Mouse (Mus musculus) limb, embryonic 12.5 days (tissue): ENCODE measurements around the gene Hipk1. TPM values are rescaled to one million over a fixed set of nuclear protein-coding genes. Genes with fewer than 3 reads are reported as not detected.

Experiments used
- ATAC-seq: fragments of 200-750 bp; cut with Nextera tagmentation; 2 replicates; pipeline ENCODE4 v1.8.0; 2017; ENCODE audit warnings: low read depth, moderate TSS enrichment; ENCODE audit not compliant: insufficient number of reproducible peaks, insufficient read depth, low FRiP score, low TSS enrichment
- H3K27ac ChIP-seq: fragments of 300-500 bp; sonication (generic); 2 replicates; pipeline ENCODE4 v1.5.1; 2016; ENCODE audit warnings: mild to moderate bottlenecking, moderate library complexity
- H3K27me3 ChIP-seq: fragments of 300-500 bp; sonication (generic); 2 replicates; pipeline ENCODE4 v1.6.1; 2016; ENCODE audit warnings: mild to moderate bottlenecking, moderate library complexity
- H3K36me3 ChIP-seq: fragments of 300-500 bp; sonication (generic); 2 replicates; pipeline ENCODE4 v1.6.1; 2016; ENCODE audit warnings: mild to moderate bottlenecking, moderate library complexity
- H3K4me1 ChIP-seq: fragments of 300-500 bp; sonication (generic); replicated peaks from 2 replicates; pipeline ENCODE4 v1.6.1; 2016
- H3K4me2 ChIP-seq: fragments of 300-500 bp; sonication (generic); 2 replicates; pipeline ENCODE4 v1.6.1; 2016; ENCODE audit warnings: mild to moderate bottlenecking, moderate library complexity
- H3K4me3 ChIP-seq: fragments of 300-500 bp; sonication (generic); replicated peaks from 2 replicates; pipeline ENCODE4 v1.5.1; 2016; ENCODE audit warnings: mild to moderate bottlenecking
- H3K9ac ChIP-seq: fragments of 300-500 bp; sonication (generic); replicated peaks from 2 replicates; pipeline ENCODE4 v1.6.1; 2016; ENCODE audit warnings: mild to moderate bottlenecking, moderate library complexity
- H3K9me3 ChIP-seq: fragments of 300-500 bp; sonication (generic); 2 replicates; pipeline ENCODE4 v1.6.1; 2016; ENCODE audit warnings: mild to moderate bottlenecking, moderate library complexity
- WGBS: fragments of 180-500 bp; shearing (Covaris S2); methylation state at CpG from one replicate; pipeline ENCODE4 v1.1.7; 2016; 5-methylcytosine and 5-hydroxymethylcytosine counted together
- polyA plus RNA-seq: library from polyadenylated mRNA; unstranded; fragments of >200 nt; fragmentation: Nextera tagmentation; extraction: Ambion mirVana; gene quantifications from 2 replicates; pipeline ENCODE4 v1.2.1, GENCODE M21; 2016

Gene Hipk1
- polyA plus RNA-seq, 1 experiment from 2014 or later, result 12.6 TPM

DNA sequence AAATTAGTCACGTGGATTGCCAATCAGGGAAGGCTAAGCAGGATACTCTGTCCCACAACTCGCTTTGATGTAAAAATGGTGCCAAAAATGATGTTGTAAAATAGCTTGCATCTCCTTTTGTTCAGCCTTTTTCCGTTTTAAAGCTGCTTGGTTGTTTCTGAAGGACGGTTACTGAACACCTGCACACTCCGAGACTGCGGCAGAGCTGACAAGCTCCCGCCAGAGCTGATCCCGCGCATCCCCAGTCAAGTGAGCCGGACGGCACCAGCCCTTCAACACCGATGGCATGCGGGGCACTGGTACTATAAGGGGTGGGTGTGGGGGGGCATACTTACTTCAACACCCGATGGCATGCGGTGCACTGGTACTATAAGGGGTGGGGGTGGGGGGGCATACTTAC, 17.4 kb downstream of the Hipk1 start:
- ATAC-seq, result no peak
- H3K36me3 ChIP-seq, result peaks cover 36% of the 10 kb centered on the region

DNA sequence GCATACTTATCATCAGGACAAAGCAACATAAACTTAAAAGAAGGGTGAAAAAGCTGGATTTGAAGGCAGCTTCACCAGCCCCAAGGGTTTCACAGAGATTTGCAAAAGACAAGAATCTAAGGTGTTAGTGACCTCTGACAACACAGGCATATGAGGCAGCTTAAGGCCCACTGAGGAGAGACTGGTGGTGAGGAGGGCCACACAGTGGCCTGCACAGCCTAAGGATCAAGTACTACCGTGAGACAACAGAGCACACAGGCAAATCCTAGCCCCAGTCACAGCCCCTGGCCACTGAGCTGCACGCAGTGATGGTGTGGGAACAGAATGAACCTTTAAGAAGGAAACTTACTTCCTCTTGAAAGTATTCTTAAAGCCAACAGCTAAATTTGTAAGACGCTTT, 17.9 kb downstream of the Hipk1 start:
- Histone ChIP-seq H3K4me1 (0 out of 2 replicates have a peak, but pooled peaks cover 4% of the 10 kb centered on the region), H3K27ac (no peak overlapping the region), H3K4me2 (no peak overlapping the region), H3K4me3 (no peak overlapping the region), H3K27me3 (no peaks in the 10 kb centered on the region), H3K9me3 (no peaks in the 10 kb centered on the region), H3K36me3 (peaks cover 40% of the 10 kb centered on the region), H3K9ac (no peak overlapping the region)
- ATAC-seq, result no peak
- WGBS, result 86% methylated on average over 3 of the region's 3 CpGs

More for the DNA sequence above, 17.4 kb downstream of the Hipk1 start:
- H3K4me3 ChIP-seq, result no peak overlapping the region
- H3K4me1 ChIP-seq, result 0 out of 2 replicates have a peak, but pooled peaks cover 4% of the 10 kb centered on the region
- no peaks in the 10 kb centered on the region for H3K9me3 ChIP-seq
- H3K27me3 ChIP-seq, result no peaks in the 10 kb centered on the region
- no peak overlapping the region for H3K9ac ChIP-seq
- H3K4me2 ChIP-seq, result no peak overlapping the region
- H3K27ac ChIP-seq, result no peak overlapping the region
- WGBS, result 91% methylated on average over 15 of the region's 15 CpGs

DNA sequence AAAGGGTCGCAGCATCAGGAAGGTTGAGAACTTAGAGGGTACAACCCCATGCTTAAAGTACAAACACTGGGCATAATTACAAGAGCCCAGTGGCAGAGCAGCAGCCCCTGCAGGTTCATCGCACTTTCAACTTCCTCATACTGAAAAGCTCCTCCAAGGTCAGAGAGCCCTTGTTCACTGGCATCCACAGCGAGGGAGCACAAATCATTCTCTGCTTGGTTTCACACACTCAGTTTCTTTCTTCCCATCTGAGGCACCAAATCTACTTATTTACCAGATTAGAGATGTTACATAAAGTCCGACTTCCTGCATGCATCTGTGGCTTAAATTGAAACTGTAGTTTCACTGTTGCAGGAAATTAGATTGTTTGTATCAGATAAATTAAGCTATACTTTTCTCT, 18.5 kb downstream of the Hipk1 start:
- no peaks in the 10 kb centered on the region for H3K27me3 ChIP-seq
- no peak overlapping the region for H3K27ac ChIP-seq
- no peaks in the 10 kb centered on the region for H3K9me3 ChIP-seq
- ATAC-seq, result no peak
- WGBS, result 92% methylated on average over 4 of the region's 4 CpGs
- H3K4me3 ChIP-seq, result no peak overlapping the region
- H3K4me1 ChIP-seq, result 0 out of 2 replicates have a peak, but pooled peaks cover 4% of the 10 kb centered on the region
- H3K36me3 ChIP-seq, result peaks cover 42% of the 10 kb centered on the region
- H3K4me2 ChIP-seq, result no peak overlapping the region
- no peak overlapping the region for H3K9ac ChIP-seq

DNA sequence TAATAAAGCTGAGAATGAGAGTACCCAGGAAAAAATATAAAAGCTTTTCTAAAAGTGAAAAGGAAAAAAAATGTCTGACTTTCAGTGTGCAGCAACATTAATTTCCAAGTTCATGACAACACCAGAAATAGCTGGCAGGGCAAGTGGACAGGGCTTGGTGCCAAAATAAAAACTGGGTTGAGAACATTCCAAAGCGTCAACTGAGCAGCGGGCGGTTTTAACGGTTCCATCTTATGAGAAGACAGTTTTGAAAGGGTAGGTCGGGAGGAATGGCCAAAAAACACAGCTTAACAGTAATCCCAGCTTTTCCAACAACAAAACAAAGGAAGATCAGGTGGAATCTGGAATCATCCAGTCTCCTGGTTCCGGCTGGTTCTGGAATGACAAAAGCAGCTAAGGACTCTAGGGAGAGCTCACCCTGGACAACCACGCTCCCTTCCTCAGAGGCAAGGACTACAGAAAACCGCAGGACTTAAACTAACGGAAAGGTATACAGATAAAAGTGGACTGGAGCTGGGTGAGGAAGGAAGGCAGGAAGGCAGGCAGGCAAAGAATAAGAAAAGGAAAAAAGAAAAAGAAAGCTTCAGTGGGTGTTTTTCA, 19.7 kb downstream of the Hipk1 start:
- Histone ChIP-seq H3K27me3 (no peaks in the 10 kb centered on the region), H3K27ac (no peak overlapping the region), H3K4me1 (0 out of 2 replicates have a peak, but pooled peaks cover 4% of the 10 kb centered on the region), H3K4me2 (no peak overlapping the region), H3K9me3 (no peaks in the 10 kb centered on the region), H3K36me3 (peaks cover 34% of the 10 kb centered on the region), H3K9ac (no peak overlapping the region), H3K4me3 (no peak overlapping the region)
- 86% methylated on average over 9 of the region's 9 CpGs for WGBS
- no peak for ATAC-seq

DNA sequence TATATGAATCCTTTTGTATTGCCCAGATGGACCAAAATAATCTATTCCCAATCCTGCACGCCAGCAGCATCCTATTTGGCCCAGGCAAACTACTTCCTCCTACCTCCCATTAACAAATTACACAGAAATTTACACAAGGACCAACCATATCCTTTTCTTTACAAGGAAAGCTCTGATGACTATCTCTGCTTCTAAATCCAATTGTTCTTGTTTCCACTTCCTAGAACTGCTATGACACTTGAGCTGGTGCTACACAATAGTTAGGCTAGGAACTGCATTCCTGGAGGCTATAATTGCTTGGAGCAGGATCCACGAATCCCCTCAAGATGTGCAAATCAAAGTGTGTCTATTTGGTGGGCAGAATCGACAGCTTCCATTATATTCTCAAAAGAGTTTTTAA, 24.6 kb downstream of the Hipk1 start:
- no peak overlapping the region for H3K4me3 ChIP-seq
- H3K9me3 ChIP-seq, result no peaks in the 10 kb centered on the region
- no peak overlapping the region for H3K27ac ChIP-seq
- H3K27me3 ChIP-seq, result no peaks in the 10 kb centered on the region
- H3K36me3 ChIP-seq, result peaks cover 48% of the 10 kb centered on the region
- 83% methylated on average over 3 of the region's 3 CpGs for WGBS
- H3K4me2 ChIP-seq, result no peak overlapping the region
- no peak for ATAC-seq
- no peaks in the 10 kb centered on the region for H3K4me1 ChIP-seq
- no peak overlapping the region for H3K9ac ChIP-seq

DNA sequence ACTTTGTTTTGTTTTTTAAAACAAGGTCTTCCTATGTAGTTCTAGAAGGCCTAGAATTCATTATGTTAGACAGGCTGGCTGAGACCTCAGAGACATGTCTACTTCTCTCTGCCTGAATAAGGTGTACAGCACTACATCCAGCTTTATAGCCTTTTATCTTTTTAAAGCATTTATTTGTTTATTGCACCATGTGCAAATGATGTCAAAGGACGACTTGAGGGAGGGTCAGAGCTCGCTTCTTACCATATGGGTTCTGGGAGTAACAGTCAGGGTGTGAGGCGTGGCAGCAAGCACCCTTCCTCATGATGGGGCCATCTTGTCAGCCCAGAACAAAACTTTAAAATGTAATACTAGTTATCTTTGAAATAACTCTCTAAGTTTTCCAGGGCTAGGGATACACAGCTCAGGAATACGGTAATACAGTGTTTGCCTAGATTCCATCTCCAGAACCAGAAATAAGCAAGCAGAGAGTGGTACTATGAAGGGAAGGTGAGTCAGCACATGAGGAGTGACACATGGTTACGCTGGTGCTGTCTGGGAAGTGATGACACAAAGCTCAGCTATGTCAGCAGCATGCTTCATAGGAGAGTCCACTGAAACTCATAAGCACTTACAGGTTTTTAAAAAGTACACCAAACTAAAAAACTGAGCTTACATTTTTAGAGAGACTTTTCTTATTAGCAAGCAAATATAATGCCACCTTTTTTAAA, 31.9 kb downstream of the Hipk1 start:
- Histone ChIP-seq H3K4me2 (no peak overlapping the region), H3K9ac (no peak overlapping the region), H3K27me3 (no peaks in the 10 kb centered on the region), H3K9me3 (no peaks in the 10 kb centered on the region), H3K4me1 (no peaks in the 10 kb centered on the region), H3K27ac (no peak overlapping the region), H3K36me3 (peaks cover 81% of the 10 kb centered on the region), H3K4me3 (no peak overlapping the region)
- WGBS, result 83% methylated on average over 5 of the region's 5 CpGs
- no peak for ATAC-seq

DNA sequence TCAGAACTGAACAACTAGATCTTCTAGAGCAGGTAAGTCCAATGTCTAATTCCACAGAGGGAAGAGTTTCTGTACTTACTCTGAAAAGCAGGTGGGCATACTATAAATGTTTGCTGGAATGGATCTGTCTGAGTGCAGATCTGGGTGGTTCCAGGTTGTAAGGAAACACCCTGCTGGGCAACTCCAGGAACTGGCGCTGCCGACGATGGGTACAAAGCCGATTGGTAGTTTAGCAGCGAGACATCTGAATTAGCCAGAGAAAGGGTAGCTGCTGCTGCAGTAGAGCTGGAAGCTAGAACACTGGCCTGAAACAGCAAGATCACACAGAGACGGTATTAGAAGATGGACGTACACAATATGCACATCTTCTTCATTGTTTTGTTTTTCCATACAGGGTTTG, 32.9 kb downstream of the Hipk1 start:
- H3K9me3 ChIP-seq, result no peaks in the 10 kb centered on the region
- WGBS, result 77% methylated on average over 7 of the region's 7 CpGs
- no peaks in the 10 kb centered on the region for H3K4me1 ChIP-seq
- H3K27ac ChIP-seq, result no peak overlapping the region
- H3K27me3 ChIP-seq, result no peaks in the 10 kb centered on the region
- H3K4me3 ChIP-seq, result no peak overlapping the region
- H3K36me3 ChIP-seq, result peaks cover 80% of the 10 kb centered on the region
- ATAC-seq, result no peak
- no peak overlapping the region for H3K9ac ChIP-seq
- H3K4me2 ChIP-seq, result no peak overlapping the region

DNA sequence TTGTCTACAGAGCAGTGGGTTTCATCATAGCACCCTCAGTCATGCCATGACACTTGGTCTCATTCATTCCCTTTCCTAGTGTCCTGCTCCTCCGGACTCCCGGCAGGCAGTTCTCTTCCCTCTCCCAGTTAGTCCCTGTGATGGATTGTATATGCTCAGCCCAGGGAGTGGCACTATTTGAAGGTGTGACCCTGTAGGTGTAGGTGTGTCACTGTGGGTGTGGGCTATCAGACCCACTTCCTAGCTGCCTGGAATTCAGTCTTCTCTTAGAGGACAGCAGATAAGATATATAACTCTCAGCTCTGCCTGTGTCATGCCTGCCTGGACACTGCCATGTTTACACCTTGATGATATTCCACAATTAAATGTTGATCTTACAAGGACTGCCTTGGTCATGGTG, 34.4 kb downstream of the Hipk1 start:
- H3K27ac ChIP-seq, result no peak overlapping the region

DNA sequence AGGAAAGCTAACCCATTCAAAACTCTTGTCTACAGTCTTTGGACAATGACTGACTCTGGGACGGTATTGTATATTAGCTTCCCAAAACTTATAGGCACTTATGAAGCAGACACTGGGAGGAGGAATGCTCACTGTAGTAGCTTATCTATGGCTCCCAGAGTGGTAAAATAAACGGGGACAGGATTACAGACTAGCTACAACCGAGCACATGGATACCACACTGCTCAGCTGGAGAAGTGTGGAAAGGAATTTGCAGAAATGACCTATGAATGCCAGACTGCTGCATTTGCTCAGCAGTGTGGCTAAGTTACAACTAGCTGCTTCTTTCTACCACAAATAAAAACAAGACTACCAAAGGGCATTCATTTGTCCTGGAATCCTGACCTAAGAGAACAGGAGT, 36.0 kb downstream of the Hipk1 start:
- Histone ChIP-seq H3K9me3 (no peaks in the 10 kb centered on the region), H3K4me1 (no peaks in the 10 kb centered on the region), H3K9ac (no peak overlapping the region), H3K4me2 (no peak overlapping the region), H3K36me3 (peaks cover 80% of the 10 kb centered on the region), H3K27me3 (no peaks in the 10 kb centered on the region), H3K4me3 (no peak overlapping the region), H3K27ac (no peak overlapping the region)
- no peak for ATAC-seq
- WGBS, result 77% methylated on average over 3 of the region's 3 CpGs

More for the DNA sequence above, 34.4 kb downstream of the Hipk1 start:
- no peak for ATAC-seq
- no peaks in the 10 kb centered on the region for H3K9me3 ChIP-seq
- 94% methylated on average over 2 of the region's 2 CpGs for WGBS
- H3K36me3 ChIP-seq, result peaks cover 80% of the 10 kb centered on the region
- H3K9ac ChIP-seq, result no peak overlapping the region
- H3K4me3 ChIP-seq, result no peak overlapping the region
- H3K4me1 ChIP-seq, result no peaks in the 10 kb centered on the region
- no peaks in the 10 kb centered on the region for H3K27me3 ChIP-seq
- no peak overlapping the region for H3K4me2 ChIP-seq

DNA sequence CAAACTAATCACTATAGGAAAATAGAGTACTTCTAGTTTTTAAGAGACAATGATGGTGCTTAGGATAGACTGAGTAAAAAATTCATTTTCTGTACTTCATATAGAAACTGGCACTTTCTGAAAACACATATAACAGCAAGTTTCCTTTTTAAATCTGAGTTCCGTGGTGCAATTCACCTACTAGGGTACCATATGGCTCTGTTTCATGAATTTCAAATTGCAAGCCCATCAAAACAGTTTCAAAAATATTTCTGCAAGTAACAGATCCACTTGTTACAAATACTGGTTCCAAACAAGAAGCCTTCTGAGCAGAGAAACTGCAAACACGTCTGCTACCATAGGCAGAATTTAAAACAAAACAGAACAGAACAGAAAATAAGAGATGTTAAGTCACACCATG, 39.8 kb downstream of the Hipk1 start:
- H3K27me3 ChIP-seq, result no peaks in the 10 kb centered on the region
- H3K9me3 ChIP-seq, result no peaks in the 10 kb centered on the region
- no peak for ATAC-seq
- no peak overlapping the region for H3K27ac ChIP-seq
- H3K4me3 ChIP-seq, result no peak overlapping the region
- H3K36me3 ChIP-seq, result peaks cover 82% of the 10 kb centered on the region
- WGBS, result 81% methylated on average over 2 of the region's 2 CpGs
- no peak overlapping the region for H3K4me2 ChIP-seq
- H3K4me1 ChIP-seq, result no peaks in the 10 kb centered on the region
- H3K9ac ChIP-seq, result no peak overlapping the region

DNA sequence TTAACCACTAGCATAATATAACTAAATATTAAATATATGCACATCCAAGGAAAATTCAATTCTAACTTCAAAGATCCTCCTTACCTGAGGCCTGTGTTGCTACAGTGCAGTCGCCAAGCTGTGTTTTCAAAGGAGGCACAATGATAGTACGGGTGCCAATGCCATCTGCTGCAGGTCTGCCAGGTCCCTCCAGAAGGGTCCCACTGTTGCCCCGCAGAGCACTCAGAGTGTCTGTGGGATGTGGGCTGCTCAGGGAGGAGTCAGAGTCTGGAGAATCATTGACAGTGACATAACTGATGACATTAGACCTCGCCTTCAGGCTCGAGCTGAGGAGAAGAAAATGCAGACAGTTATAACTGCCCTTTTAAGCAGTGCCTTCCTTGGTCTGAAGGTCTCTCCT, 44.7 kb downstream of the Hipk1 start:
- Histone ChIP-seq H3K9ac (no peak overlapping the region), H3K4me2 (no peak overlapping the region), H3K27ac (no peak overlapping the region), H3K36me3 (peaks cover 88% of the 10 kb centered on the region), H3K4me3 (no peak overlapping the region), H3K4me1 (0 out of 2 replicates have a peak, but pooled peaks cover 4% of the 10 kb centered on the region), H3K9me3 (no peaks in the 10 kb centered on the region), H3K27me3 (no peaks in the 10 kb centered on the region)
- WGBS, result 91% methylated on average over 5 of the region's 5 CpGs
- no peak for ATAC-seq
